Mouse (Mus musculus) heart, adult 9 months (tissue): Measurements from ENCODE around the gene Mtx2.

Experiments used
- DNase-seq, 2 experiments: peaks; one replicate each; pipeline ENCODE4 v3.0.0; 2022; ENCODE audit warnings: low spot score in 2 of 2

The Mtx2 gene

GRCm38 (mm10) chr2:74825730-74826430, at the start of gene Mtx2:
Gene Mtx2 (plus strand): TSS chr2:74825803.
- peak; percentile 62 to 72 for DNase-seq

- no peak for DNase-seq
These were observed 47.9 kb upstream of the Mtx2 start for GRCm38 (mm10) chr2:74777536-74778275.

GRCm38 (mm10) chr2:74781386-74781785, 44.2 kb upstream of the Mtx2 start:
- DNase-seq: no peak

GRCm38 (mm10) chr2:74795531-74795930, 30.1 kb upstream of the Mtx2 start:
- peak; percentile 25 to 28 for DNase-seq

- DNase-seq: no peak
These were observed 17.2 kb upstream of the Mtx2 start for GRCm38 (mm10) chr2:74808431-74808830.

- no peak for DNase-seq
These were observed 2.9 kb upstream of the Mtx2 start for GRCm38 (mm10) chr2:74822654-74823053.

- no peak for DNase-seq
These were observed 253 bp upstream of the Mtx2 start for GRCm38 (mm10) chr2:74825371-74825729.

GRCm38 (mm10) chr2:74846992-74847391, 21.4 kb downstream of the Mtx2 start:
- no peak for DNase-seq

- no peak for DNase-seq
These were observed 21.9 kb downstream of the Mtx2 start for GRCm38 (mm10) chr2:74847516-74847915.

- DNase-seq: peak; percentile 26 to 48
These were observed 24.4 kb downstream of the Mtx2 start for GRCm38 (mm10) chr2:74850036-74850435.

- no peak for DNase-seq
These were observed 36.5 kb downstream of the Mtx2 start for GRCm38 (mm10) chr2:74862070-74862476.

GRCm38 (mm10) chr2:74865414-74865813, 39.8 kb downstream of the Mtx2 start:
- DNase-seq: no peak

GRCm38 (mm10) chr2:74874043-74874442, 48.4 kb downstream of the Mtx2 start:
- no peak for DNase-seq

- DNase-seq: no peak
These were observed 58.8 kb downstream of the Mtx2 start for GRCm38 (mm10) chr2:74884357-74884756.

GRCm38 (mm10) chr2:74891868-74892267, 66.3 kb downstream of the Mtx2 start:
- no peak for DNase-seq

GRCm38 (mm10) chr2:74892881-74893615, 67.4 kb downstream of the Mtx2 start:
- DNase-seq: no peak

- no peak for DNase-seq
These were observed 68.5 kb downstream of the Mtx2 start for GRCm38 (mm10) chr2:74894061-74894460.

GRCm38 (mm10) chr2:74899973-74900372, 74.4 kb downstream of the Mtx2 start:
- no peak for DNase-seq

GRCm38 (mm10) chr2:74901764-74902295, 76.2 kb downstream of the Mtx2 start:
- DNase-seq: no peak

- DNase-seq: peak; percentile 81 to 85
These were observed 82.0 kb downstream of the Mtx2 start for GRCm38 (mm10) chr2:74907368-74908291.

- DNase-seq: no peak
These were observed 86.4 kb downstream of the Mtx2 start for GRCm38 (mm10) chr2:74912031-74912430.
